Mouse (Mus musculus) embryonic facial prominence, embryonic 15.5 days (tissue): ENCODE data around the gene Bard1. TPM values are rescaled to one million over a fixed set of nuclear protein-coding genes. Genes with fewer than 3 reads are reported as not detected.

Experiments used
- ATAC-seq: fragments of 200-750 bp; cut with Nextera tagmentation; 2 replicates; pipeline ENCODE4 v1.8.0; 2017; ENCODE audit warnings: low read depth, moderate TSS enrichment; ENCODE audit not compliant: insufficient number of reproducible peaks, low FRiP score, low TSS enrichment
- H3K27ac ChIP-seq: fragments of 300-500 bp; sonication (generic); replicated peaks from 2 replicates; pipeline ENCODE4 v1.5.1; 2015; ENCODE audit warnings: mild to moderate bottlenecking, inconsistent platforms
- H3K27me3 ChIP-seq: fragments of 300-500 bp; sonication (generic); 2 replicates; pipeline ENCODE4 v1.6.1; 2015; ENCODE audit warnings: inconsistent platforms
- H3K36me3 ChIP-seq: fragments of 300-500 bp; sonication (generic); 2 replicates; pipeline ENCODE4 v1.6.1; 2015; ENCODE audit warnings: mild to moderate bottlenecking, inconsistent platforms
- H3K4me1 ChIP-seq: fragments of 300-500 bp; sonication (generic); 2 replicates; pipeline ENCODE4 v1.6.1; 2015; ENCODE audit warnings: inconsistent platforms
- H3K4me2 ChIP-seq: fragments of 300-500 bp; sonication (generic); replicated peaks from 2 replicates; pipeline ENCODE4 v1.6.1; 2015; ENCODE audit warnings: mild to moderate bottlenecking, inconsistent platforms
- H3K4me3 ChIP-seq: fragments of 300-500 bp; sonication (generic); replicated peaks from 2 replicates; pipeline ENCODE4 v1.5.1; 2015; ENCODE audit warnings: mild to moderate bottlenecking, inconsistent platforms
- H3K9ac ChIP-seq: fragments of 300-500 bp; sonication (generic); 2 replicates; pipeline ENCODE4 v1.6.1; 2015; ENCODE audit warnings: inconsistent platforms
- H3K9me3 ChIP-seq: fragments of 300-500 bp; sonication (generic); replicated peaks from 2 replicates; pipeline ENCODE4 v1.6.1; 2016; ENCODE audit warnings: inconsistent platforms
- WGBS: fragments of 180-500 bp; shearing (Covaris S2); methylation state at CpG from one replicate; pipeline ENCODE4 v1.1.7; 2015; 5-methylcytosine and 5-hydroxymethylcytosine counted together
- polyA plus RNA-seq: library from polyadenylated mRNA; unstranded; fragments of >200 nt; fragmentation: Nextera tagmentation; extraction: Ambion mirVana; gene quantifications from 2 replicates; pipeline ENCODE4 v1.2.1, GENCODE M21; 2015

The Bard1 gene
- 1.6 and 1.8 TPM in 2 replicates for polyA plus RNA-seq

DNA sequence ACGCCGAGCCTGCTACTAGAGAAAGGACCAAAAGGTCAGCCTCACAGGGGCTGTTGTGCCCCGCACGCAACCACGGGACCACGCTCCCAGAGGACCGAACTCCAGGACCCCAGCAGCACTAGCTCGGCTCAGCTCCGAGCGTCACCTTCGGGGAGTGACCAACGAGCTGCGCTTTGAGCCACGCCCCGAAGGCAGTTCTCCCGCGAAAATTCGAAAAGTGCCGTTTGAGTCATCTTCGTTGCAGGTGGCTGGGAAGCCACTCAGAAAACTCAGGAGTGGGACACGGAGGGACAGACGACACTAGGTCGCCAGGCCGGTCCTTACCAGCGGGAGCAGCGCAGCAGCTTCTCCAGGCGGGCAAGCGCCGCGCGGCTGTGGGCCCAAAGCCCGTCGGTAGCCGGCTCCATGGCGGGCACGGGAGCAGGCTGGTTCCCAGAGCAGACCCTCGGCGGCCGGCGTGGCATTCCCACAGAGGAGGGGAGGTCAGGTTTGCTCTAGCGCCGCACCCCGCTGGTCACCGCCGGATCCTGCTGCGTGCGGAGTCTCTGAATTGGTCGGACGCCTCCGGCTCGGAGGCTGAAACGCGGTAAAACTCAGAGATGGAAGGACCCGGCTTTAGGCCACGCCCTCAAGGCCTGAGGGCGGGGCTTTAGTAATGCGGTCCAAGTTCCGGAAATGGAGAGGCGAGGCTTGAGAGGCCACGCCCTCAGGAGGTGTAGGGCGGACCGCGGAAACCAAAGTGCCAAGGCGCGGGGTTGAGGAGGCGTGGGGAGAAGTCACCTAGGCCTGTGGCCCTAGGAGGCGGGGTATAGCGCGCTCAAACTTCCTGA, at the start of gene Bard1:
Gene Bard1 (minus strand): TSS at position 803 of the 830 bp plus-strand sequence.
- H3K4me1 ChIP-seq: no peaks in the 10 kb centered on the region
- no peaks in the 10 kb centered on the region for H3K27me3 ChIP-seq
- H3K4me3 ChIP-seq: peak within 1 kb of the TSS; percentile 78
- H3K9me3 ChIP-seq: no peaks in the 10 kb centered on the region
- WGBS: under 1% methylated on average over 68 of the region's 69 CpGs
- peak within 1 kb of the TSS; percentile 78 for H3K27ac ChIP-seq
- H3K4me2 ChIP-seq: peak within 1 kb of the TSS; percentile 70
- ATAC-seq: peak; percentile 97
- peak within 1 kb of the TSS; percentile 40 for H3K9ac ChIP-seq
- no peaks in the 10 kb centered on the region for H3K36me3 ChIP-seq

DNA sequence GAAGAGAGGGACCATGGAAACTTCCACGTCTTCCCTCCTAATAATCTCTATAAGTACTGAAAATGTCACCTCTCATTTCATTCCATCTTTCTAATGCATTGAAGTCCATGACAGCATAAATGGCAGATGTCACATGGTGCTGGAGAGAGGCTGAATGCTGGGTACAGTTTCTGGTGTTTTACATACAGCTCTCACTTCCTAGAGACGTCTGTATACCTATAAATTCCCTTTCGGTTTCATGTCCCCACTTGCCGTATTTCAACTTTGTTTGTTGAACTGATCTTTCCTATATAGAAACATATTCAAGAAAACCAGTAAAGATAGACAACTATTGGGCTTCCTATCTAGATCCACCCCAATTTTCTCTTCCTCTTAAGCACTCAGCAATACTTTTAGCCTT, 24.2 kb upstream of the Bard1 start:
- H3K4me2 ChIP-seq: no peak overlapping the region

DNA sequence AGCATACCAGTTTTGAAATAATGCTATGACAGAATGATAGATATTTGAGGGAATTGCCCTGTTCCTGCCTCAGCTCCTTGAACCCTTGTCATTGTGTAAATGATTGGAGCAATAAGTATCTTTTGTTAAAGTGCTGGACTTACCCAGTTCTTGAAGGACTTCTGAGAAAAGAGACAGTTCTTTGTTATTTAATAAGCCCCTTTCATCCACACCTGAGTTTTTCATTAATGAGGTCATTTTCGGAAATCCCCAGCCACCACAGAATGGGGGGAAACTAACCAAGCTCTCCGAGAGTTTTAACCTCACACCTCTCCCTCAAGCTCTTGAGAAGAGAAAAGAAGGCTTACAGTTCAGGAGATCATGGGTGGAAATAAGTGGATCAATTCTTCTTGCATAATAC, 15.6 kb upstream of the Bard1 start:
- Histone ChIP-seq H3K4me3 (no peak overlapping the region), H3K4me1 (no peaks in the 10 kb centered on the region), H3K36me3 (no peaks in the 10 kb centered on the region), H3K9ac (no peak overlapping the region), H3K9me3 (no peaks in the 10 kb centered on the region), H3K27ac (no peak overlapping the region), H3K27me3 (no peaks in the 10 kb centered on the region), H3K4me2 (no peak overlapping the region)
- WGBS: 75% methylated on average over 2 of the region's 2 CpGs
- ATAC-seq: no peak

More for the DNA sequence above, 24.2 kb upstream of the Bard1 start:
- H3K4me3 ChIP-seq: no peak overlapping the region
- no peaks in the 10 kb centered on the region for H3K4me1 ChIP-seq
- H3K9ac ChIP-seq: no peak overlapping the region
- H3K9me3 ChIP-seq: no peaks in the 10 kb centered on the region
- H3K27me3 ChIP-seq: no peaks in the 10 kb centered on the region
- no peaks in the 10 kb centered on the region for H3K36me3 ChIP-seq
- WGBS: 85% methylated on average over 4 of the region's 4 CpGs
- ATAC-seq: no peak
- no peak overlapping the region for H3K27ac ChIP-seq

DNA sequence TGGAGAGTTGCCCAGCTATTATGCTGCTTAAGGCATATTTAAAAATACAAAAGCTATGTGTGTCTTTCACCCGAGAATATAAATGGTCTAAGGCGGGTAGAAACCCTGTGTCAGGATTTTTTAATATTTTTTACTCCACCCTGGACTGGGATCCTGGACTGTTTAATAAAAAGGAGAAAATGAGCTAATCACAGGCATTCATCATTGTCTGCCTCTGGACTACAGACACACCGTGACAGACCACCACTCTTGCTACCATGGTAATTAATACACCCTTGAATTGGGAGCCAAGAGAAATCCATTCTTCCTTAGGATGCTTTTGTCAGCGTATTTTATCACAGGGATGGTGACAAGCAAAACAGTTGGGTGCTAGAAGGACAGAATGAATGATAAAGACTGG, 14.3 kb upstream of the Bard1 start:
- Histone ChIP-seq H3K4me2 (no peak overlapping the region), H3K36me3 (no peaks in the 10 kb centered on the region), H3K4me1 (no peaks in the 10 kb centered on the region), H3K27ac (no peak overlapping the region), H3K27me3 (no peaks in the 10 kb centered on the region), H3K9ac (no peak overlapping the region), H3K9me3 (no peaks in the 10 kb centered on the region), H3K4me3 (no peak overlapping the region)
- no peak for ATAC-seq
- 77% methylated on average over 4 of the region's 4 CpGs for WGBS

DNA sequence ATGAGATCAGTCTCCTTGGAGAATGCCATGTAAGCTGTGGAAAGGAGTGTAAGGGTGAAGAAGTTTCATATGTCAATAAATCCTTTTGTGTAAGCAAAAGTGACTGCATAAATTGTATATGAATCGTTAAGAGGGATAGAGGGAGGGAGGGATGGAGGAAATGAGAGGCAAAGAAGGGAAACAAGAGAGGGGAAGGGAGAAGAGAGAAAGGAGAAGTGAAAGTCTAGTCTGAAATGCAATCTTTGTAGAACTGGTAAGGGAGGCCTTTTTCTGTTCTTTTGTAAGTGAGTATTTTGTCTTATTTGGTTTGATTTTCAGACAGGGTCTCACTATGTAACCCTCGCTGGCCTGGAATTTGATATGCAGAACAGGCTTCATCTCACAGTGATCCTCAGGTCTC, 12.8 kb upstream of the Bard1 start:
- no peak overlapping the region for H3K4me3 ChIP-seq
- ATAC-seq: no peak
- 49% methylated on average over 2 of the region's 2 CpGs for WGBS

DNA sequence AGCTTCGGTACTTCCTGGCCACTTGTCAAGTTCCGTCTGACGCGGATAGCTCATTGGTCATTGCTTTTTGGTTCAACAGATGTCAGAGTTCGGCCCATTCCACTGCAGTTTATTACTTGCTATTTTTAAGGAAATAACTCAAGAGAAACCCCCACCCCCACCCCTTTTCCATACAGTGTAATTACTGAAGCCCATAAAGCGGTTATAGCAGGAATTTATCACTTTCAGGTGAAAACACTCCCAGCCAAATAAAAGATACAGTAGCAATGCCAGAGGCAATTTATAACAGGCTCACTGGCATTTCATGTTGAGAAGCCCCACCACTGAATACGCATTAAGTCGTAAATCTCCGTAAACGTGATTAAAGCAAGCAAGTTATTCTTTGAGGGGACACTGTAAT, 6.9 kb upstream of the Bard1 start:
- 60% methylated on average over 10 of the region's 10 CpGs for WGBS
- H3K4me1 ChIP-seq: peaks cover 5% of the 10 kb centered on the region; the same call in 1 of the 2 replicates
- H3K27me3 ChIP-seq: no peaks in the 10 kb centered on the region
- no peaks in the 10 kb centered on the region for H3K9me3 ChIP-seq
- no peak for ATAC-seq
- no peak overlapping the region for H3K4me3 ChIP-seq
- no peak overlapping the region for H3K9ac ChIP-seq
- no peaks in the 10 kb centered on the region for H3K36me3 ChIP-seq
- no peak overlapping the region for H3K27ac ChIP-seq
- H3K4me2 ChIP-seq: no peak overlapping the region

More for the DNA sequence above, 12.8 kb upstream of the Bard1 start:
- no peaks in the 10 kb centered on the region for H3K9me3 ChIP-seq
- no peaks in the 10 kb centered on the region for H3K27me3 ChIP-seq
- H3K36me3 ChIP-seq: no peaks in the 10 kb centered on the region
- H3K27ac ChIP-seq: no peak overlapping the region
- no peaks in the 10 kb centered on the region for H3K4me1 ChIP-seq
- H3K4me2 ChIP-seq: no peak overlapping the region
- H3K9ac ChIP-seq: no peak overlapping the region

DNA sequence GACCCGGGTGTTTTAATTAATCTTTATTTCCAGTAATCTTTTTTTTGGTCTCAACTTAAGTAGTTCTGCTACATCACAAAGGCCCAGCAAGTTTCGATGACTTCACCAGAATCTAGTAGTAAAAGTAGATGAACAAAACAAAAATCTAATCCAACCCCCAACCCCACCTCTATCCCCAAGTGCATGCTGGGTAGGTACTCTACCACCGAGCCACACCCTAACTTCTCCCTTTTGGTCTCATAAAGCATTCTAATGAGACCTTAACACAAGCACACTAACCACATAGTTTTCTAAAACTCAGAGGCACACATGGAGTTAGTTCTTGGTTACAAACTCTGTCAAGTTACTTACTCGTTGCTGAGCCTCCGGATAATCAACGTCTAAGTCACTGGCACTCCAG, 3.2 kb upstream of the Bard1 start:
- H3K9me3 ChIP-seq: no peaks in the 10 kb centered on the region
- no peak overlapping the region for H3K4me3 ChIP-seq
- no peak overlapping the region for H3K27ac ChIP-seq
- H3K9ac ChIP-seq: no peak overlapping the region
- no peak overlapping the region for H3K4me2 ChIP-seq
- no peaks in the 10 kb centered on the region for H3K27me3 ChIP-seq
- 86% methylated on average over 6 of the region's 6 CpGs for WGBS
- no peak for ATAC-seq
- H3K36me3 ChIP-seq: no peaks in the 10 kb centered on the region
- H3K4me1 ChIP-seq: peaks cover 5% of the 10 kb centered on the region; the same call in 1 of the 2 replicates

DNA sequence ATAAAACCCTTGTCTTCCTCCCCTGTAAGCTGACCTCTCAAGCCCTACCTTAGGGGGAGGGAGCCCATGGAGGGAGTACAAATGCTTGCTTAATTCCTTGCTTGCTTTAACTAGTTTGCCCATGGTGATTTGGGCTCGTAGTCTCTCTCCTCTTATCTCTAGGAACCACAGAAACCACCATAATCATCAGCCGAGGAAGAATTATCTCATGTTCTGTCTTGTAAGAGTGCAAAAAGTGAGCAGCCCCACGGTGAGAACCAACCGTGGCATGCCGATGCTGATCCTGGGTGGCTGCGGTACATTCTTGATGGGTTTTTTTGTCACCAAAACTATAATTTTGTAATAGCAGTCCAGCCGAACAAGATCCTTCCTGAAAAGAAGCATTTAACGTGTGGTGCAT, 2.8 kb upstream of the Bard1 start:
- no peak overlapping the region for H3K27ac ChIP-seq
- no peaks in the 10 kb centered on the region for H3K36me3 ChIP-seq
- H3K4me2 ChIP-seq: no peak overlapping the region
- no peak overlapping the region for H3K9ac ChIP-seq
- H3K9me3 ChIP-seq: no peaks in the 10 kb centered on the region
- H3K4me3 ChIP-seq: no peak overlapping the region
- no peaks in the 10 kb centered on the region for H3K27me3 ChIP-seq
- H3K4me1 ChIP-seq: peaks cover 5% of the 10 kb centered on the region; the same call in 1 of the 2 replicates
- WGBS: 78% methylated on average over 8 of the region's 8 CpGs
- no peak for ATAC-seq

DNA sequence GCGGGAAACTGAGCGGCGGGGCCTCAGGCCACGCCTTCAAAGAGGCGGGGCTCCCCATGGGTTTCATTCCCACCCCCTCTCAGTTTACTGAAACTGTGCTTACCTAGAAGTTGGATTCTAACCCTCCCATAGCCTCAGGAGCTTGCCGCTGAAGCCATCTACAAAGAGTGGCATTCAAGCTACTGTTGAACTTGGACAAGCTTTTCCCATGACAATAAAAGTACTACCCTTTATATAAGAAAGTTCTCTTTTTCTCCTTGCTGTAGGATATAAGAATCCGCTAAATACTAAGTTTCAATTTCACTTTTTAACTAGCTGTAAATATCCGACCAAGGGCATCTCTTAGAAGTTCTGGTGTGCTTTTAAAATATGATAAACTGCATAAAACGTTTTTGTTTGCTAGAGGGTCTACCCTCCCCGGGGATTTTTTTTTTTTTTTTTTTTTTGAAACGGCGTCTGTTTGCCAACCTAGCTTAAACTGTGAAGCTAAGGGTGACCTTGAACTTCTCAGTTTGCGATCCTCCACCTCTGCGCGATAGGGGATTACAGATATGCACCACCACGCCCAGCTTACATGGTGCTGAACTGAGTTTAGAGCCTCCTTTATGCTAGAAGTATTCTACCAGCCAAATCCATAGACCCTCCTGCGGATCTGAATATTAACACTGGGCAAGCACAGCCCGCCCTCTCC, 373 bp upstream of the Bard1 start:
- no peaks in the 10 kb centered on the region for H3K36me3 ChIP-seq
- no peak for ATAC-seq
- no peaks in the 10 kb centered on the region for H3K4me1 ChIP-seq
- H3K27ac ChIP-seq: peak overlapping the region; percentile 78
- peak overlapping the region; percentile 70 for H3K4me2 ChIP-seq
- H3K9ac ChIP-seq: no peak overlapping the region; the same call in 1 of the 2 replicates
- no peaks in the 10 kb centered on the region for H3K9me3 ChIP-seq
- H3K27me3 ChIP-seq: no peaks in the 10 kb centered on the region
- H3K4me3 ChIP-seq: peak overlapping the region; percentile 78
- 23% methylated on average over 18 of the region's 18 CpGs for WGBS

DNA sequence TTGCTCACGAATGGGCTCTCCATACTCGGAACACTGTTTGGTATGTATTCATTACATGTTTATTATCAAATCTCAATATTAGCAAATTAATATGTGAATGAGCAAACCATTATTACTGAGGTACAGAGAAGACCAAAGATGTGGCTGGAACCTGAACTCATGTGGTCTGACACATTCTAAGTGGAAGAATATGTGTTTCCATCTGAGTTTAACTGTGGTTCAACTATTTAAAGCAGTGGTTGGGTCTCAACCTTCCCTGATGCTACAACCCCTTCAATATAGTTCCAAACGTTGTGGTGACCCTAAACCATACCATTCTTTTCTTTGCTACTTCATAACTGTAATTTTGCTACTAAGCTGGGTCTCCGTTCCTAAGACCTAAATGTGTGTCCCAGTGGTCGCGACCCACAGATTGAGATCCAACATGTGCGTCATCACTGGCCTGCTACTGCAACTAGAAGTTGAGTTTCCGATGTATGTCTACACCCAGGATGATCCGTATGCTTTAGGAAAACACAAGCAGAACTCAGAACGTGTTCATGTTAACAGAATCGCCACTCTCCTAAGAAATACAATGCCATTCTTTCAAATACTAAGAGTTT, 1.5 kb downstream of the Bard1 start:
- Histone ChIP-seq H3K9ac (no peak overlapping the region), H3K9me3 (no peaks in the 10 kb centered on the region), H3K36me3 (no peaks in the 10 kb centered on the region), H3K4me2 (peak overlapping the region; percentile 30), H3K27ac (no peak overlapping the region), H3K4me1 (no peaks in the 10 kb centered on the region), H3K27me3 (no peaks in the 10 kb centered on the region), H3K4me3 (0 out of 2 replicates have a peak overlapping the region, but pooled peaks have one; percentile 8)
- WGBS: 46% methylated on average over 11 of the region's 11 CpGs
- ATAC-seq: no peak
